Mouse (Mus musculus) E14TG2a.4 (cell line): ENCODE measurements at regions not wholly inside any gene's neighbourhood (a gene's known extent, or its start where the extent isn't known, plus 50 kb on each side); places are given as distances from the start of the nearest gene placed in this dataset.

Experiments
- CTCF ChIP-seq: conservative IDR thresholded peaks from 2 replicates; pipeline ENCODE4 v1.5.1; 2014; ENCODE audit warnings: low read length
- NANOG ChIP-seq: IDR thresholded peaks from 2 replicates; pipeline ENCODE4 v1.6.1; 2014; ENCODE audit warnings: borderline replicate concordance, low read length, mixed read lengths
- POU5F1 ChIP-seq: IDR thresholded peaks from 2 replicates; pipeline ENCODE4 v1.6.1; 2014; ENCODE audit warnings: low read length, borderline replicate concordance

DNA sequence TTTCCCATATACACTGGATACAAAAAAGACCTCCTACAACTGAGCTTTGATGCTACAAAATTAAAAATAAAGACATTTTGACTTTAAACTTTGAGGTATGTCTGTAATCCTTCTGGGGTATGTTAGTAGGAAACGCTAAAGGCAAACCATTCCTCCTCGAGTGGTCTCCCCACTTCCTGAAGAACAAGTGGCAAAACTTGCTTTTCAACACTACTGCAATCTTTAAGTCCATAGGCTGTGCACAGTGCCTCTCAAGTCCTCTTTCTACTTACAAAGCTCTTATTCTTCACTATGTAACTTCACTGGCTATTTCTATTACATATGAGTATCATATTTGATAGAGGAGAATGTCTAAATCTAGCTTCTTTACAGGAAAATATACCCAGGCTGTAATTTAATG, 517.6 kb upstream of the Nr3c2 start:
- TF ChIP-seq CTCF (no peak), POU5F1 (no peak), NANOG (no peak)
